Mouse (Mus musculus) megakaryocyte, embryonic 14.5 days (primary cell): ENCODE measurements around the gene Pgls.

Source experiments
- FLI1 ChIP-seq: IDR thresholded peaks from 2 replicates; pipeline ENCODE4 v1.6.1; 2012; ENCODE audit warnings: low read length, inconsistent platforms, mixed read lengths
- GATA1 ChIP-seq: IDR thresholded peaks from 3 replicates; pipeline ENCODE4 v1.6.1; 2012; ENCODE audit warnings: mixed read lengths, low read length, inconsistent platforms, borderline replicate concordance

DNA sequence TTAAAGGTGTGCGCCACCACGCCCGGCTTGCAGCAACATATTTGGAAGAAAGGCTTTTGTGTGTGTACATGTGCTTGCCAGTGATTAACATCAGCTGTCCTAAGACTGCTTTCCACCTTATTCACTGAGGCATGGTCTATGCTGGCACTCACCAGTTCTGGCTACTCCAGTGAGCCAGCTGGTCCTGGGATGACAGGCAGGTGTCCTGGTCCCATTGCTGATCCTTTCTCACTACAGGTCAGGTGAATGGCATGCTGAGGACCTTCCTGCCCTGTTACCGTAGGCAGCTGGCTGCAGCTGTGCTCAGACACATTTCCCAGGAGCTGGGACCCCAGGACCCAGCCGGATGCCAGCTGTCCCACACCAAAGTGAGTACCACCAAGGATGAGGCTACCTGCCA, 6.9 kb downstream of the Pgls start:
- TF ChIP-seq GATA1 = no peak
- TF ChIP-seq FLI1 = no peak
